Mouse (Mus musculus) gastrocnemius, postnatal 25 days (tissue): ENCODE data around the gene Tbc1d4. TPM values are rescaled to one million over a fixed set of nuclear protein-coding genes. Genes with fewer than 3 reads are reported as not detected.

Source experiments
- DNase-seq: peaks from one replicate; pipeline ENCODE4 v3.0.0; 2022
- total RNA-seq, 2 experiments: library from RNA; stranded (reverse); gene quantifications; 1 replicate in 1 of 2; 2 replicates in 1 of 2; pipeline ENCODE4 v1.2.3; 2021

The Tbc1d4 gene
- total RNA-seq, 2 experiments from 2014 or later, result 19.3 to 23.8 TPM

DNA sequence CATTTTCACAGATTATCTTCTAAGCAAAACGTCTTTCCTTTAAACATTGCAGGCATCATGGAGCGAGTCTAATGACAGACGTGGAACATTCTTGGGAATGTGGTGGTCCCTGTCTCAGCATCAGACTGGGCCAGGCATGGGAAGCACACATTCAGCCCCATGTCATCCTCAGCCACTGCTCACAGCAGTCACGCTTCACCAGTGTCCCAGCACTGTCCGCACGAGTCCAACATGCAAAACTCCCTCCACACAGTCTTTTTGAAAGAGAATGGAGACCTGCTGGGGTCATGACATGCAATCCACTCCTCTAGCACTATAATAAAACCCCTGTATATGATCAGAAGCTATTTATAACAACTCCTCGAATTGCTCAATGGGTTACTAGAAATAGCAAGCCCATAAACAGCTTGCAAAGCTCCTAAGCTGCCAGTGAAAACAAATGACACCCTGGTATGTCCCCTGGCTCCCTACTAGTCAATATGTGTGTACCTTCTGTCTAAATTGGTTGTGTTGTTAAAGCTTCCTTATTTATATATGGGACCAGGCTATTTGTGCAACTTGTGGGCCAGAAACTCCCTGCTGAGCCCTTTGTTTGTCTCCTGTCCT lies 76.8 kb downstream of the Tbc1d4 start:
- no peak for DNase-seq

DNA sequence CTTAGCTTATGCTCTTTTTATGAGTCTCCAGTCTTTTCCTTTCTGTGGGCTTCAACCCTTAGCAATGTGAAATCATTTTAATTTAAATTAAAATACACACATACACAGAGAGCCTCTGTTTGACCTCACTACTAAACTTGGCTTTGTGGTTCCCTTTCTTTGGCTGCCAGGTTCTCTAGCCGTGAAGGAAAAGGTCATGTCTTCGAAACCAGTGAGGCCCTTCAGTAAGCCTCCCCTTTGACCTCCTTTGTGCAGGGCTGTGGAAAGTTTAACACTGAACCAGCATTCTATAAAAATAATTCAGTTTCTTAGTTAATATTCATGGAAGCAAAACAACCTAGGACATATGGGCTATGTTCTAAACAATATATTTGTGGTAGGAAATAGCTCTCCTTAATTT lies 78.5 kb downstream of the Tbc1d4 start:
- no peak for DNase-seq

DNA sequence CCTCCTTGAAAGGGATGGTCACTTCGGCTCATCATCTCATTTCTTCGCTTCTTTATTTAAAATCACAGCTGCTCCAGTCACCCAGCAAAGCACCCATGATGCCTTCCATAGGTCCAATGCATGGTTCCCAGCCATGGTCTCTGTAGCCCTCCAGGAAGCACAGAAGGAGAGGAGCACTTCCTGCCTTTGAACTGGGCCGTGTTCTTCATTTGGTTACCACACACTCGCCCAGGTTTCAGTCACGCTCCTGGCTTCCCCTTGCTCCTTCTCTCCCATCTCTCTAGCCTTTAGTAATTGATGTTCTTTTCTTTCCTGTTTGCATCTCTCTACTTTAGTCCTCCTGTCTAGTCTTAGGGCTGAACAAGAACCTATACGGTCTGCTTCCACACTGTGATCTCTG lies 79.8 kb downstream of the Tbc1d4 start:
- DNase-seq, result no peak

DNA sequence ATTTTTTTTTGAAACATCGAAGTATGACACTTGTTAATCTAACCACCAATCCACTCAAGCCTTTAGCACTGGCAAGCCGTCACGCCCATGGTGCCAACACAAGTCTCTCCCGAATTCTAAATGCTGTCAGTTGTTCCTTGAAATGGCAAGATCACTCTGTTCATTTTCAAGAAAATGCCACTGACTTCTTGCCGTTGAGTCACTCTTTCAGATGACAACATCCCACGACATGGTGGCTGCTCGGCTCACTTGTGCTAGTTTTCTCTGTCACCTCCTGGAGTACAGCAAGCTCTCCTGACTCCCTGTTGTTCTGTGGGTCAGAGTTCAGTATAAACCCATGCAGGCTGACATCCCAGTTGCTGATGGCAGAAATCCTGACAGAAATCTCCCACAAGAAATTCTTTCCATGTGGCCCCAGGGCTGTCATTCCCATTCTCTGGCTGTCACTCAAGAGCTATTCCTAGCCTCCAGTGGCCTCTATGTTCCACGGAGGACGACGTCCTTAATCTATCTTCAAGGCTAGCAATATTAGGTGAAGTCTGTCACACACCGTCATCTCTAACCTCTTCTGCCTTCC lies 81.5 kb downstream of the Tbc1d4 start:
- no peak for DNase-seq

DNA sequence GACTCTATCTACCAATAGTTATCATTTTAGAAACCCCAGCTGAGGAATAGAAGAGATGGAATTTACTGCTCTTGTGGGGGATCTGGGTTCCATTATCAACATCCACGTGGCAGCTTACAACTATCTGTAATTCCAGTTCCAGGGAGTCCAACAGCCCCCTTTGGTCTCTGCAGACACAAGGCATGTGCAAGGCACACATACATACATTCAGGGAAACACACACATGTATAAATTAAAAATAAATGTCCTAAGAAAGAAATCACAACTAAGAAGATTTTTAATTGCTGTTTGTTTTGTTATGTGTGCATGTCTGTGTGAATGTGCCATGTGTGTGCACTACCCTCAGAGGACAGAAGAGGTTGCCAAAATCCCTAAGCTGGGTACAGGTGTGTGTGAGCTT lies 82.5 kb downstream of the Tbc1d4 start:
- no peak for DNase-seq

DNA sequence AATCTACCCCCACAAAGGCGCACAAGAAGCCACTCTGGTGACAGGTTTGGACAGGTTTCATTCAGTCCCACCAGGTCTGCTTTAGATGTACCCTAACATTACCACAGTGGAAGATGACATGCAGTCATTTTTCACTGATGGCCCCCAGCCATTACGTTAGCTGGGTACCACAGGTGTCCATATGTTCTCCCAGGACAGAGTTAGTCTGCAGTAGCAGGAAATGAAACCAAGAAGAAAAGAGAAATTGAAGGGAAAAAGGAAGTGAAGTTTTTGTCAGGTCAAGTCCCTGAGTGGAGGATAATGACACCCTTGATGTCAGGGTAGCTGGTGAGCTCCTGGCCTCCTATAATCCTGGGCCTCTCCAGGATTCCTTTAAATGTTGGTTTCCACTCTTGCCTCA lies 89.0 kb downstream of the Tbc1d4 start:
- DNase-seq, result no peak

DNA sequence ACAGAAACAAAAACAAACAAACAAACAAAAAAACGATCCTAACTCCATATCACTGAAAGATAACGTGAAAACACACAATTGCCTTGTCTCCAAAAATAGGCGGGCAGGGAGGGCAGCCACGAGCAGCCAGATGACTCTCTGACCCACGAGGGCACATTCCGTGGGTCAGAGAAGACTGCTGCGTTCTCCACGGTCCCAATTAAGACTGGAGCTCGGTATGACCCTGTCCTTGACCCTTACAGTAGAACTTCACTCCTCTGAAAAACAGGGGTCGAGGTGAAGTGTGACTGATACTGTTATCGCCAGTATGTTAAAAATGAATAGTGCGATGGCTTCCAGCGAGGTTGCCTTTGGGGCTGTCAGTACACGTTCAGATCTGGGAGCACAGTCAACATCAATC lies 90.7 kb downstream of the Tbc1d4 start:
- no peak for DNase-seq

DNA sequence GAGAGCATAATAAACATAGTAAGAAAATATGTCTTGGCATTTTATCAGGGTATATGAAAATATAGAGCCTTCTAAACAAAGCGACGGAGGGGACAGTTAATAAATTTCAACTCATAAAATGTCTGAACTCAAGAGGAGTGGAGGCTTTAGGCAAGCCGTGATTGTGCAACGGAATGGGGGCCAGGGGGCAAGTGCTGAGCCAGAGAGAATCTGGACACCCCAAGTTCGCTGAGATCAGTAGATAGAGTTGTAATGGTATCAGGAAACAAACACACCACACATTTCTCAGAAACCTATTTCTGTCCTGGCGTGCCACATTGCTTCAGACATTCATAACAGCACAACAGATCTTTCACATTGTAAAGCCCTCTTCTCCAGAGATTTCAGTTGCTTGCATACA lies 91.2 kb downstream of the Tbc1d4 start:
- no peak for DNase-seq

DNA sequence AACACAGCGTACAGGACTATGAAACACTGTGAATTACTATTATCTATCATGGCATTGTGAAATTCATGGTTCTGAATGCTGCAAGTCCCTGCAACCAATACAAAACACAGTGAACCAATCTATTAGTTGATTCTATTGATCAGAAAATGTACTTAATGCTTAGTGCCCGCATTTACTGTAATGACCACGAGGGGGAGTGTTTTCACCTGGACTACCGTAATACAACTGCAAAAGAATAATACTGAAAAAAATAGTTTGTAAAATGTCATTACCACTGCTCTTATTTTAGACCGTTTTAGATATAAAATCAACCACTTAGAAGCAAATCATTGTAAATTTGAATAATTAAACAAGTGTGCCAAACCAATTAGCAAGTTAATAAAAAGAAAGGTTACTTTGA lies 91.7 kb downstream of the Tbc1d4 start:
- no peak for DNase-seq

DNA sequence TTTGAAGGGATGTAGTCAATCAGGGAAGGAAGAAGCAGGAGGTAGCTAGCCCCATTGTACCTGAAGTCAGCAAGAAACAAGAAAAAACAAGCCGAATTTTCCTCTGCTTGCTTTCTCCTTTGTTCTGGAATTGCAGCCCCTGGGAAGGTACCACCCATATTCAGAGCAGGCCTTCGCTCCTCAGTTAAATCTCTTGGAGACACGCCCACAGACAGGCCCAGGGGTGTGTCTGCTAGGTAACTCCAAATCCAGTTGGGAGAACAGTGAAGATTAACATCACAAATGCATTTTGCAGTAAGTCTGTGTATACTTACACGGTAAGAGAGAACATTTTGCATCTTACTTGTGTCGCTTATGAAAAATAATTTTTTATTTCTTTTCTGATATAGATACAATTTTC lies 92.1 kb downstream of the Tbc1d4 start:
- no peak for DNase-seq

DNA sequence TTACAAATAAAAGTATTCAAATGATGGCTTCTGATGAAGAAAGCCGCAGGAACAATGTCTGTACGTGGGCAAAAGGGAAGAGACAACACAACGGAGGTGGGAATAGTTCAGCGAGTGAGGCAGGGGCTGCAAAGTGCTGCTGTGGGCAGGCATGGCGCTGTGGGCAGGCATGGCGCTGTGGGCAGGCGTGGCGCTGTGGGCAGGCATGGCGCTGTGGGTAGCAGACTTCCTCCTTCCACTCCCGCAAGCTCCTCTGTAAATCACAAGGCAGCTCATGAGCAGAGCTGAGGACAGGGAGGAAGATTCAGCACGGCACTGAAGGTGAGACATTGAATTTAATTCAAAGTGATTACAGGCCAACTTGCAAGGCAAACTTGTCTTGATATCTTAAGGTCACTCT lies 93.0 kb downstream of the Tbc1d4 start:
- DNase-seq, result no peak

DNA sequence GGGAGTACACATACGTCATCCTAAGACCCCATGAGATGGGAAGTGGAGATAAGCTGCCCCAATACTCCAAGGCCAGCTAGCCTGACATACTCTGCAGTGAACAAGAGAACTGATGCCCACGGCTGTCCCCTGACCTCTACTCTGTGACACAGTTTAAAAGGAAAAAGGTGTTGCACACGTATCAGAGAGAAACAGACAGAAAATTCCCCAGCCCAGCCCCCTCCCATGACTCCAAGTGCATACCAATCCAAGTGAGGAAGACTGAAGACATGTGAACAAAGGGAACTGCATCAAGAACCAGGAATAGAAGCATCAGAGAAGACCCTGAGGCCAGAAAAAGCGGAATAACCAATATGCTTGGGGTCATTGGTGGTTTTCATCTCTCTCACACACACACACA lies 93.7 kb downstream of the Tbc1d4 start:
- no peak for DNase-seq

DNA sequence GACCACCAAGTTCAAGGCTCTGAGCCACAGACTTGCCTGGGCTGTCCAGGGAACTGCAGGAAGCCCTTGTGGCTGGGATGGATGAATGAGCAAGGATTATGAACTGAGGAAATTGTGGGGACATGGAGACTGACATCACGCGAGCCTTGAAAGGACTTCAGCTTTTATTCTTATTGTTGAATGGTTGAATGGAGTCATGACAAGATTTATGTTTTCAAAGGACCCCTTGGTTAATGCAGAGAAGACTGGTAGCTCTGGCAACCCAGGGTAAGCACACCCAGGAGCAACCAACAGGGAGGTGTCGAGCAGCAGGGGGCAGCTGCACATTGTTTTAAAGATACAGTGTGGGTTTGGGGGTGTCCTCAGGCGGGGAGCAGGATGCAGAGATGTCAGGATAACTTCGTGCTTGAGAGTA lies 94.4 kb downstream of the Tbc1d4 start:
- DNase-seq, result no peak

DNA sequence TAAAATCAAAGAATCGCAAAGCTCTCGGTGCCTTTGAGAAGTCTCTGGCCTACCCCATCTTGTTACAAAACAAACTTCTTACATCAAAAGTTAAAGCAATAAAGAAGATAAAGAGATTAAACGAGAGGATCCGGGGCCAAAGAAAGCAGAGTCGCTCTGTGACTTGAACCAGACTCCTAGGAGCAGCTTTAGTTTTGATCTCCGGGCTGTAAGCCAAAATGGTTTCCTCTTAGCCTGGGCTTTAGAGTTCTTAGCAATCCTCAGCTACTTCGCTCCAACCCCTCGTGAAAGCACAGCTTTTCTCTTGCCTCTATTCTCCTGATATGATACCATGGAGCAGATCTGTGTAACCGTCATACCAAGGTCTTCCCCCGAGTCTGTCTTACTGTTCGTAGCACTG lies 95.8 kb downstream of the Tbc1d4 start:
- DNase-seq, result no peak

DNA sequence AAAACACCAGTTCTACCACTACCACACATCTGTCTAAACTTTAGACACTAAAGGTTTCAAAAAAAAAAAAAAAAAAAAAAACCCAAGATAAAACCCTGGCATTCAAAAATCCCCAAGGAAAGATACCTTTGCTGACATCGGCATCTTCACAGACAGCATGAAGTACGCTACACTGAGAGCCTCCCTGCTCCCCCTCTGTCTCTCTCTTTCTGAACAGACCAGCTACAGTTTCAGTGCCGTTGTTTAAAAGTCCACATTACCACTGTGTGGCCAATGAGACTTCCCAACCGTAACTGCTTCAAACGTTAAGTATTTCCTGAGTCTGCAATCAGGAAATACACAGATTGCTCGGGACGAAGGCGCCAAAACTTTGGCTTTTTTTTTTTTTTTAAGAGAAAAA lies 97.6 kb downstream of the Tbc1d4 start:
- DNase-seq, result no peak

DNA sequence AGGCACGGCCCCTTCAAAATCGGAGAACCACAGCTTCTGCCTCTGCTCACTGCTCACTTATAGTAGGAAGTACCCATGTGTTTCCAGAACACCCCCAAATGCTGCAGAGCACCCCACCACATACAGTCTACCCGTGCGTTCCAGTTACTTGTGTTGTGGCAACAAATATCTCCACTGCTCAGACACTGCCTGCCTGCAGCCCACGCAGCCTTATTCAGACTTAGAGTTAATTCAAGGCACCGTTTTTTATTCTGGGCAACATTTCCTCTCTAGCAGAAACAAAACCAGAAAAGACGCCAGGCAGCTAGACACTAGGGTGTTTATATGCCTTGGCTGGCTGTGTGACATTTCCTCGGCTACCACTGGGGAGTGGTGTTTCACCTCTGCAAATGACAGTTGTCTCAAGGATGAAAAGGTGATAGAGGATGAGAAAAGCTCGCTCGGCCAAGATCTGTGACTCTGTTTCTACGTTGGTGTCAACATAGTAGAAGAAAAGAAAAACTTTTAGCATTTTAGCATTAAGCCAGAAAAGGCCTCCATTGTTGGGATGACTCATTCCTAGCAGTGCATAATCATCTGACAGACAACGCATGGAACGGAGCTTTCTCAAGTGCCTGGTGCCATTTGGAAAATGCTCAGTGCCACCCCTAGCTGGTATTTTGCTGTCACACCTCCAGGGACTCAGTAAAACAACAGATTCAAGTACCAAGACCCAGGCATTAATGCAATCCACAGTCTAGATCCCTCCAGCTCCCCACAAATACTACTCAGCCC lies 98.3 kb downstream of the Tbc1d4 start:
- DNase-seq, result no peak

DNA sequence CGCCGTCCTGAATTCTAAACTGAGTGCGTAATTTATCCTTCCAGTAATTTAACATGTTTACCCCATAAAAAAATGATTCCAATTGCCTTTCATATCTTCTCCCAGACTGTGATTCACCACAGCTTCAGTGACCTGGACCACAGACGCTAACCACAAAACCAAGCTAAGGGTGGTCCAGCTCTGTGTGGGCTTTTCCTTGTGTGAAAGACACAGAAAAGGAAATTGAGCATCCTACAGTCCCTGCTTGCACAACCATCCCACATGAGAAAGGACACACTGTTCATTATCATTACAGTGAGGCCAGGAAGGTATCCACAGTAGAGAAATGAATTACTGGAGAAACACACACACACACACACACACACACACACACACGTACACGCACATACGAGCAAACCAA lies 99.2 kb downstream of the Tbc1d4 start:
- DNase-seq, result no peak

DNA sequence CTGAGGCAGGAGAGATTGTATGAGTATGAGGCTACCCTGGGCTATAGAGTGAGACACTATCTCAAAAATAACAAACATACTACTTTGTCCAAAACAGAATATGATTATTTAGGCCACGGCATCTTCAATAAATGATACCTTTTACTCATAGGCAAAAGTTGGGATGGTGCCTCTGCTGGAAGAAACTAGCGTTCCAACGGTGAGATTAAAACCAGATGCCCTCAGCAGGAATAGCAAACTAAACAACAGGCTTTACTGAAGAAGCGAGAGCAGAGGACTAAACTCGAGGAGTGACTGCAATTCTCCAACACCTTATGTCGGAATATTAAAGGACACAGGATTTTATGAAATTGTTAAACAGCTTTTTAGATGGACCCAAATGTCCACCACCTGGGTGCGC lies 101.0 kb downstream of the Tbc1d4 start:
- no peak for DNase-seq

DNA sequence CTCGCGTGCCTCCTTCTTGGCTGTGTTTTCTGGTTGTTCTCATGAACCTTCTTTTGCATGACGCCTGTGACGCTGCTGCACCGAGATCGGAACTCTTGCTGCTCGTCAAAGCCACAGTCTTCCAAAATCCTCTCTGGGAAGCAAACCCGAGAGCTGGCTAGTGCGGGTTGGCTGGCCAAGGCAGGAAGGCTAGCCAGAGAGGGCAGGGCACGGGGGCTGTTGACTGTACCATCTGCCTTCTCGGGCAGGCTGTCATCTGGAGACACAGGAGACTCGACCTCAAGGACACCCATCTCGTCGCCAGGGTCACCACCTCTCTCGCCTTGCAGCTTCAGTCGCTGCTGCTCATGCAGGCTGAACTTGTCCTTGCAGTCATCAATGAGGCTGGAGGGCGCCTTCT lies 101.8 kb downstream of the Tbc1d4 start:
- DNase-seq, result peak; percentile 14

DNA sequence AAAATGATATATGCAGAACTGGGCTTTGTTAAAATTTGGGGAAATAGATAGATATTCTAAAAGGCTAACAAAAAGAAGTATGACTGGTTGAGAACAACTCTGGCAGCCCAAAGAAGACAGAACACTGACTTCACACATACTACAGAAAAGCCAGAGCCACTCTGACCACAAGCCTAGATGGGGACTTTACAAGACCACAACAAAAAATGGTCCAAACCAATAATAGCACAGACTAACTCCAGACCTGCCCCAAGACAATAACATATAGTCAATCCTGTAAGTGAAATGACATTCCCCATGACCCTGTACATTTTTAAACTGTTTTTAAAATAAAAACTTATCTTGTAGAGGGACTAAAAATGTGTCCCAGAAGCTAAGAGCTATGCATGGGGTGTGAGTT lies 103.2 kb downstream of the Tbc1d4 start:
- DNase-seq, result no peak

DNA sequence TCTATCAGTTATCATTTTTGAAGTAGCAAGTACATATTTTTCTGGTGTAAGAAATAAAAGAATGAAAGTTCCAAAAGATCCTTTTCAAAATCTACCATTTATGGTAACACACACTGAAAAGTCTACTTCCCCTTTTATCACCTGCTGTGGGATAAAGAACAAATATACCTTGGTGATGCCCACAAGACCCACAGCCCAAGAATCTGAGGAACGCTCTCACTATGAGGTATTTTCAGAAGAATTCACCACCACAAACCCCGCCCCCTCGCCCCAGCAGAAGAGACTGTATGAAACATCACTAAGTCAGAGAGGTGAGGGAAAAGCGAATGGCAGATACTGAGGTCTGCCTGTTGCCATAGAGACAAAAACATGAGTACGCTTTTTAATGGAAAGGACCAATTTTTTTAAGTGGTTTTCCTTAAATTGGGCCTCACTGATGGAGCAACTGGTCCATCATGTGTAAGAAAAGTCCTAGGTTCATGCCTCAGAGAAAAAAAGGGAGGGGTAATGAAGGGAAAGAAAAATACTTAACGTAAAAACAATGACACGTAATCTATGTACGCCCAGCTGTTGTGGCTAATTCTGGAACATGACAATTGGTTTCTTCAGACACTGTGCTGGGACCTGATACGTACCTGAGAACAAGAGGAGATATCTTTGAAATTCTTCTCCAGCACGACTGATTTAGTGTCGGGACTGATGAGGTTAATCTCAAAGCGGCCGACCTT lies 104.4 kb downstream of the Tbc1d4 start:
- no peak for DNase-seq

DNA sequence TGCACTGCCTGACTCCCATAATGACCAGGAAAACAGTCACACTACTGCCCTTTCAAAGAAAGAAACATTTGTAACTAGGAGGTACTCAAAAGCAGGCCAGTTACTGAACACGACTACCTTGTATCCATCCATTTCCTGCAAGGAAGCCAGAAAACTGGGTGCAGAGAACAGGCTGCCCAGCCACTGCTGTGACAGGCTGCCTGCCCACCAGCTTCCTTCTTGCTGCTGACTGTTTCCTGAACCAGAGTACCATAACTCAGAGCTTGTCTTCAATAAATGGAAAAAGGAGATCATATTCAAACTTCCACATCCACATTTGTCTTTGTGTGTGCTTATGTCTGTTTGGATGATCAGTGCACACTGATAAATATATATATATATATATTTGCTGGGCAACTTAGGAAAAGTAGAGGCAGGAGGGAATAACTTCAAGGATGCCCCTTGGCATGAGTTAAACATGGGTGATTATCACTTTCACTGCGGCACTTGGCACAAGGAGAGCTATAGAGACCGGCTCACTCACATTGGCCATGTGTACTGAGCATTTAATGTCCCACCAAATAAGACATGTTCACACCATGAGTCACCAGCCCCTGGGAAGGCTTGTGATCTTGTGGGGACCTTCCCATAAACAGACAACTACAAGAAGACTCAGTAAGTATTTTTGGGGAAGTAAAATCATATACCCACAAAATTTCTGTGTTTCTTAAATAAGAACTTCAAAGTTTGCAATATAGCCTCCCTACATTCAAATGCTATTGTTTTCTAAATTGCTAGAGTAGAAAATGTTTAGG lies 105.6 kb downstream of the Tbc1d4 start:
- no peak for DNase-seq
